Mouse (Mus musculus) embryonic facial prominence, embryonic 14.5 days (tissue): ENCODE data around the gene Gm20661. TPM values are rescaled to one million over a fixed set of nuclear protein-coding genes. Genes with fewer than 3 reads are reported as not detected.
A peak's percentile ranks its signal among the peaks of the same experiment; 100 is the strongest.

Source experiments
- ATAC-seq: fragments of 200-750 bp; cut with Nextera tagmentation; 2 replicates; pipeline ENCODE4 v1.8.0; 2017; ENCODE audit warnings: low read depth, moderate number of reproducible peaks, moderate TSS enrichment
- DNase-seq: peaks from one replicate; pipeline ENCODE4 v3.0.0-alpha.2; 2015; ENCODE audit warnings: low spot score
- H3K27ac ChIP-seq: fragments of 300-500 bp; sonication (generic); replicated peaks from 2 replicates; pipeline ENCODE4 v1.5.1; 2014; ENCODE audit warnings: low read depth, mild to moderate bottlenecking, low read length, moderate library complexity
- H3K27me3 ChIP-seq: fragments of 300-500 bp; sonication (generic); replicated peaks from 2 replicates; pipeline ENCODE4 v1.6.1; 2014; ENCODE audit warnings: low read length; ENCODE audit not compliant: control insufficient read depth, insufficient read depth
- H3K36me3 ChIP-seq: fragments of 300-500 bp; sonication (generic); 2 replicates; pipeline ENCODE4 v1.6.1; 2014; ENCODE audit warnings: low read length, mixed read lengths; ENCODE audit not compliant: control insufficient read depth, insufficient read depth
- H3K4me1 ChIP-seq: fragments of 300-500 bp; sonication (generic); 2 replicates; pipeline ENCODE4 v1.6.1; 2014; ENCODE audit warnings: antibody characterized with exemption, low read length; ENCODE audit not compliant: control insufficient read depth, insufficient read depth
- H3K4me2 ChIP-seq: fragments of 300-500 bp; sonication (generic); 2 replicates; pipeline ENCODE4 v1.6.1; 2014; ENCODE audit warnings: low read depth, mild to moderate bottlenecking, low read length, moderate library complexity, mixed read lengths
- H3K4me3 ChIP-seq: fragments of 300-500 bp; sonication (generic); 2 replicates; pipeline ENCODE4 v1.5.1; 2014; ENCODE audit warnings: low read depth, mild to moderate bottlenecking, low read length
- H3K9ac ChIP-seq: fragments of 300-500 bp; sonication (generic); 2 replicates; pipeline ENCODE4 v1.6.1; 2014; ENCODE audit warnings: low read depth, mild to moderate bottlenecking, low read length, moderate library complexity, mixed read lengths
- H3K9me3 ChIP-seq: fragments of 300-500 bp; sonication (generic); 2 replicates; pipeline ENCODE4 v1.6.1; 2016; ENCODE audit warnings: low read length; ENCODE audit not compliant: control insufficient read depth
- WGBS: fragments of 180-500 bp; shearing (Covaris S2); extraction: QIAGEN DNeasy Blood & Tissue Kit; methylation state at CpG from one replicate; pipeline ENCODE4 v1.1.7; 2014; 5-methylcytosine and 5-hydroxymethylcytosine counted together
- polyA plus RNA-seq: library from polyadenylated mRNA; unstranded; fragments of >200 nt; fragmentation: Nextera tagmentation; extraction: Ambion mirVana; gene quantifications from 2 replicates; pipeline ENCODE4 v1.2.1, GENCODE M21; 2014

Gene Gm20661
- polyA plus RNA-seq, 1 experiment from 2014 or later = 5.9 TPM

GRCm38 (mm10) chr9:108023216-108023615 lies 40.4 kb downstream of the Gm20661 start:
- no peak overlapping the region for H3K4me2 ChIP-seq
- WGBS = 79% methylated on average over 3 of the region's 3 CpGs
- no peak for DNase-seq
- no peaks in the 10 kb centered on the region; the same call in 1 of the 2 replicates for H3K4me1 ChIP-seq
- ATAC-seq = no peak
- H3K4me3 ChIP-seq = no peak overlapping the region
- no peak overlapping the region for H3K27ac ChIP-seq
- no peak overlapping the region for H3K9ac ChIP-seq
- no peaks in the 10 kb centered on the region for H3K9me3 ChIP-seq
- no peaks in the 10 kb centered on the region for H3K27me3 ChIP-seq
- peaks cover 49% of the 10 kb centered on the region for H3K36me3 ChIP-seq

- Histone ChIP-seq H3K9me3 (no peaks in the 10 kb centered on the region), H3K9ac (no peak overlapping the region), H3K4me1 (no peaks in the 10 kb centered on the region), H3K4me2 (no peak overlapping the region), H3K27ac (no peak overlapping the region), H3K36me3 (peaks cover 65% of the 10 kb centered on the region), H3K27me3 (no peaks in the 10 kb centered on the region), H3K4me3 (no peak overlapping the region)
- 92% methylated on average over 3 of the region's 3 CpGs for WGBS
- ATAC-seq (no peak), DNase-seq (no peak)
Observed at GRCm38 (mm10) chr9:108026584-108026983, 43.7 kb downstream of the Gm20661 start.

GRCm38 (mm10) chr9:108027867-108028266 lies 45.0 kb downstream of the Gm20661 start:
- Histone ChIP-seq H3K9me3 (no peaks in the 10 kb centered on the region), H3K4me2 (no peak overlapping the region), H3K4me3 (no peak overlapping the region), H3K36me3 (peaks cover 78% of the 10 kb centered on the region), H3K27ac (no peak overlapping the region), H3K4me1 (no peaks in the 10 kb centered on the region), H3K9ac (no peak overlapping the region), H3K27me3 (no peaks in the 10 kb centered on the region)
- no peak for DNase-seq
- no peak for ATAC-seq
- 90% methylated on average over 3 of the region's 3 CpGs for WGBS

- 90% methylated on average over 5 of the region's 5 CpGs for WGBS
- Histone ChIP-seq H3K4me1 (no peaks in the 10 kb centered on the region), H3K27me3 (no peaks in the 10 kb centered on the region), H3K9me3 (no peaks in the 10 kb centered on the region), H3K36me3 (peaks cover 67% of the 10 kb centered on the region), H3K4me2 (no peak overlapping the region), H3K4me3 (no peak overlapping the region), H3K9ac (no peak overlapping the region), H3K27ac (no peak overlapping the region)
- ATAC-seq = no peak
- no peak for DNase-seq
Observed at GRCm38 (mm10) chr9:108032126-108032525, 49.3 kb downstream of the Gm20661 start.

- H3K9ac ChIP-seq = no peak overlapping the region
- no peaks in the 10 kb centered on the region for H3K4me1 ChIP-seq
- DNase-seq = peak; percentile 25
- no peaks in the 10 kb centered on the region for H3K27me3 ChIP-seq
- no peaks in the 10 kb centered on the region for H3K9me3 ChIP-seq
- ATAC-seq = peak; percentile 60; the same call in 1 of the 2 replicates
- no peak overlapping the region for H3K4me2 ChIP-seq
- WGBS = 91% methylated on average over 2 of the region's 2 CpGs
- H3K4me3 ChIP-seq = no peak overlapping the region
- peaks cover 70% of the 10 kb centered on the region for H3K36me3 ChIP-seq
- no peak overlapping the region for H3K27ac ChIP-seq
Observed at GRCm38 (mm10) chr9:108035331-108036156, 52.7 kb downstream of the Gm20661 start.

Other genes starting within 250 kb of the Gm20661 start
- 145 and 159 TPM in 2 replicates for gene Rbm5, start 212.1 kb upstream of the Gm20661 start, polyA plus RNA-seq
- 52.2 and 61.0 TPM in 2 replicates for gene Rbm6, start 109.8 kb upstream of the Gm20661 start, polyA plus RNA-seq
- gene Mon1a, start 94.9 kb upstream of the Gm20661 start, polyA plus RNA-seq = 11.4 and 11.8 TPM in 2 replicates
- 2.8 and 3.1 TPM in 2 replicates for gene Mst1r, start 76.2 kb upstream of the Gm20661 start, polyA plus RNA-seq
- not detected in 2 replicates for gene Actl11, start 54.6 kb upstream of the Gm20661 start, polyA plus RNA-seq
- gene Camkv, start 47.4 kb upstream of the Gm20661 start, polyA plus RNA-seq = 2.2 and 2.6 TPM in 2 replicates
- 15.5 and 23.4 TPM in 2 replicates for gene Traip, start 32.9 kb upstream of the Gm20661 start, polyA plus RNA-seq
- 25.5 and 28.1 TPM in 2 replicates for gene Uba7, start 7.6 kb upstream of the Gm20661 start, polyA plus RNA-seq
- 77.7 and 84.8 TPM in 2 replicates for gene Inka1, start 2.8 kb downstream of the Gm20661 start, polyA plus RNA-seq
- 8.6 and 12.5 TPM in 2 replicates for gene Cdhr4, start 9.4 kb downstream of the Gm20661 start, polyA plus RNA-seq
- gene Gm20662, start 13.3 kb downstream of the Gm20661 start, polyA plus RNA-seq = 0.56 TPM in 1 of 2 replicates, not detected in the other
- 29.0 and 31.5 TPM in 2 replicates for gene Ip6k1, start 19.4 kb downstream of the Gm20661 start, polyA plus RNA-seq
- gene Gmppb, start 66.2 kb downstream of the Gm20661 start, polyA plus RNA-seq = 36.6 and 37.0 TPM in 2 replicates
- gene Amigo3, start 70.1 kb downstream of the Gm20661 start, polyA plus RNA-seq = 4.1 and 4.6 TPM in 2 replicates
- 0.89 and 1.5 TPM in 2 replicates for gene Mst1, start 97.4 kb downstream of the Gm20661 start, polyA plus RNA-seq
- 22.9 and 30.2 TPM in 2 replicates for gene Rnf123, start 100.3 kb downstream of the Gm20661 start, polyA plus RNA-seq
- 39.9 and 48.6 TPM in 2 replicates for gene Apeh, start 111.5 kb downstream of the Gm20661 start, polyA plus RNA-seq
- gene Bsn, start 207.3 kb downstream of the Gm20661 start, polyA plus RNA-seq = 1.1 TPM in 2 replicates